Mouse (Mus musculus): ENCODE data around the gene Wfdc13.
"Not testable (repeated sequence)": the region's sequence is repeated elsewhere in the genome, so short reads cannot be mapped to it uniquely, and the experiment has no call there.

Wfdc13 gene

DNA sequence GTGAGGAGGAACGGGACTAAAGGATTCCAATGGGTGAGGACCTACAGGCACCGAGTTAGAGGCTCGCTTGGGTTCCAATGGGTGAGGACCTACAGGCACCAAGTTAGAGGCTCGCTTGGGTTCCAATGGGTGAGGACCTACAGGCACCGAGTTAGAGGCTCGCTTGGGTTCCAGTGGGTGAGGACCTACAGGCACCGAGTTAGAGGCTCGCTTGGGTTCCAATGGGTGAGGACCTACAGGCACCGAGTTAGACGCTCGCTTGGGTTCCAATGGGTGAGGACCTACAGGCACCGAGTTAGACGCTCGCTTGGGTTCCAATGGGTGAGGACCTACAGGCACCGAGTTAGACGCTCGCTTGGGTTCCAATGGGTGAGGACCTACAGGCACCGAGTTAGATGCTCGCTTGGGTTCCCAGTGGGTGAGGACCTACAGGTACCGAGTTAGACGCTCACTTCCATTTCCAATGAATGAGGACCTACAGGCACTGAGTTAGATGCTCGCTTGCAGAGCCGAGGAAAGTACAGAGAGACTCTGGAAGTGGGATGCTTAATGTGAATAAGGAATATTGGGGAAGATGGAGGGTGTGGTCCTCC lies 31.4 kb downstream of the Wfdc13 start:
- DNase-seq (ENCODE audit: low read depth, low spot score) = not testable (repeated sequence)

DNA sequence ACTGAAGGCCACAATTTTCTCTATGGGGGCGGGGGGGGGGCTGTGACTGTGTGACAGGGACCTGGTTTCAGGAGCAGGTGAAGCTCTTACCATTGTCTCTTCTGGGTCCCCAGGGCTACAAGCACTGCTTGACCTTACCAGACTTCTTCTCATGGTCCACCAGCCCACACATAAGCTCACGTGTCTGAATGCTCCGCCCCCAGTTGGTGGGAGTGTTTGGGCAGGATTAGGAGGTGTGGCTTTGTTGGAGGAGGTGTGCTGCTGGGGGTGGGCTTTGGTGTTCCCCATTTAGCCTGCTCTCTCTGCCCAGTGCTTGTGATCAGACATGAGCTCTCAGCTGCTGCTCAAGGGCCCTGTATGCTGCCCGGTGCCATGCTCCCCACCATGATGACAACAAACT lies 38.4 kb downstream of the Wfdc13 start:
- DNase-seq (ENCODE audit: low read depth, low spot score) = no peak

DNA sequence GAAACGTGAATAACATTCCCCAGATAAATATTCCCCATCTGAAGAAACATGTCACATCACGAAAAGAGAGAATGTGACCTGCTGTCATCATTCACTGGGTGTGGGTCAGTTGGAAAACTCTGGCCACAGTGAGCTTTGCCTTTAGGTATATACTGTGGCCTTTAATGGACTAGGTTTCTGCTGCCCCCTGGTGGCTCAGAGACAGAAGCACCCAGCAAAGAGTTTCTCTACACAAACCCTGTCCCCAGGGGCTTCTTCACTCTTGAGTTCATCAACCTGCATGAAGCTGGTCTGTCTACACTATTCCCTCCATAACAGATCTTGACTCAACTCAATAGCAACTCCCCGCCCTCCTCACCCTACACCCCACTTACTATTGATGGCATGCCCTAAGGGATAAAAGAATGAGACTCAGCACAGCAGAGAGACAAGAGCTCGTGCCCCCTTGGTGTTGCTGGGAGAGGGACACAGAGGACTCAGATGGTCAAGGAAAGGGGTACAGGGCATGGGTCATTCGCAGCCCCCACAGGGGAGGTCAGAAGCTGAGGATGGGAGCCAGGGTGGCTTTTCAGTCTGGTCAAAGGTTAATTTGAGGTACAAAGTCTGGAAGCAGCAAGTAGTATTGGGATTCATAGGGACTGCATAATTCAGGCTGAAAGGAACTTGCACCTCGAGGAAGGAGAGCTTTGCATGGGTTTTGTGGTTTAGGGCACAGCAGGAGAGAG lies 41.1 kb downstream of the Wfdc13 start:
- peak; percentile 52 for DNase-seq (ENCODE audit: low read depth, low spot score)

DNA sequence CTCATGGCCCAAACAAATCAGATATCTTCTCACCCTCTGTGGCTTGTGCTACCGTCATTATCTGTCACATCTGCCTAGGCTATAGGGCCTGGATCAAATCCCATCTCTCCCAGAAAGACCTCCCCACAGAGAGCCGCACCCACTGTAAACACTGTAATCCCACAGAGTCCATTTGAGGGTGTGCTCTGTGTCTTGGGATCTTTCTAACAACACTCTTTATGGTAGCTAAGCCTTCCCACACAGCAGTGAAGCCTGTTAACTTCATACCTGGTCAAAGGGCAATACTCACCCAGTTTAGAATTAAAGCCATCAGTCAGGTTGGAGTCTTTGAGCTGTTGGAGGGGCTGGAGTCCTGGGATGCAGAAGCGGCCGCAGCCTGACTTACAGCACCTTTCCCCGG lies 46.8 kb downstream of the Wfdc13 start:
- DNase-seq (ENCODE audit: low read depth, low spot score) = no peak

DNA sequence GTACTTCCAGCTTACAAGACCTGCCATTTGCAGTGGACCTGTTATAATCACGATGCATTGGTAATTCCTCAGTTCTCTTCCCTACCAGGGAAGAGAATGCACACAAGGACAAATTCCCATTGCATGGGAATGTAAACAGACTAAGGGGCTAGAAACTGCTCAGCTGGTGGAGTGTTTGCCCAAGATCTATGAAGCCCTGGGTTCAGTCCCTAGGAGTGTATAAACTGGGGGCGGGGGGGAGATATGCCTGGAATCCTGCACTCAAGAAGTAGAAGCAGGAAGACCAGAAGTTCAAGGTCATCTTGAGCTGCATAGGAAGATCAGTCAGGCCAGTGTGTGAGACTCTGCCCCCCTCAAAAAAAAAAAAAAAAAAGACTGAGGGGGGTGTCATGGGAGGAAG lies 48.4 kb downstream of the Wfdc13 start:
- DNase-seq (ENCODE audit: low read depth, low spot score) = no peak

DNA sequence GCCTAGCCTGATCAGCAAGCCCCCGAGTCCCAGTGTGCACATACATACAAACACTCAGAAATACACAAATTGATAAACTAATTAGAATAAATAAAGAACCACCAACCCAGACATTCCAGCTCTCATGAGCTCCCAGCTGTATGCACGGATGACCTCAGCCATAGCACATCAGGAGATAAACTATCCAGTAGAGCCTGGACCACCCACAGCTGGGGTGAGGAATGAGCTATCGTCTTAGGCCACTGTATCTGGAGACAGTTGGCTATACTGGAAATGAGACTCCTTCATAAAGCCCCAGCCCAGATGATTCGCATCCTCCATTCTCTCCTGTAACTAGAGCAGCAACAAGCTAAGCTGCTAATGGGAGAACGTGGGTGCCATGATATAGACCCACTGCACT lies 49.9 kb downstream of the Wfdc13 start:
- no peak for DNase-seq (ENCODE audit: low read depth, low spot score)

DNA sequence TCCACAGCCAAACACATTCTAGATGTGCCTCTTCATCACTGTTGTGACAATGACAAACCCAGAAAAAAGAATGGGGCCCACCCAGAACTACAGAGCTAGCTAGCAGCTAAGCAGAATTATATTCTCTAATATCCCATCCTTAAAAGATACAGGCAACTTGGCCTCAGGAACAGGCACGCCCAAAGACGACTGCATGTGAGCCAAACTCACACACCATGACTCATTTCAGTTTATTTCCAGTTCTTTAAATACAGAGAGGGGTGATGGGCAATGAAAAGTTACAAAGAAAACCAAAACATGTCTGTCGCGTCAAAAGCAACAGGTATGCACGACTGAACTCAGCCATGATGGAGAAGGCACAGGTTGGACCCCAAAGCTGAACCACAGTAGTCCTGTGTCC lies 50.5 kb downstream of the Wfdc13 start:
- no peak for DNase-seq (ENCODE audit: low read depth, low spot score)
